ENCODE assay signal across 29 mouse cellular contexts in the genomic region with DNA sequence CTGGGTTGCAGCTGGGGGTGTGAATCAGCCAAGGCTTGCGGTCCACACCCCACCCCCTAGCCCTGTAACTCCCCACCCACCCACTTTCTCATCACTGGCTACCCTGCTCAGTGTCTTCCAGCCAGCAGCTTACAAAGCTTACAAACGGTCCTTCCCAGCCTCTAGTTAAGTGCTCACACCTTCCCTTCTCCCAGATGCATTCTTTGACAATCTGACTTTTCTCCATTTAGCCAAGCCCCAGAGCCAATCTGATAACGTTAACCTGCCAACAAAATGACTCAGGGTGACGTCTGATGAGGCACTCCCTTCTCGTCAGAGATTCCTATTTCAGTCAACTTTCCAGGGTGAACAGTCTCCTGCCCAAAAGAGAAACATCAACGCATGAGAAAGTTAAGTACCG.
DNase-seq lines count a peak whose midpoint lies in the region; TF ChIP-seq lines count a peak whose summit lies in the region.
"Had no signal": no experiment of that assay in that cellular context is flagged by ENCODE, and none has a peak within 500 bp of the region (broad histone marks: within the 10 kb centered on the region; RNA-seq: fewer than 3 reads in every experiment).

No protein-coding gene starts in this region.

- DNase-seq in heart, adult 11 months, result peak; percentile 89
- no peak for DNase-seq in heart, adult 2 months
- peak; percentile 33 to 40 for DNase-seq in urinary bladder, postnatal 36 days (ENCODE audit: low spot score in 2 of 2)
- DNase-seq in urinary bladder, postnatal 10 days (ENCODE audit: low spot score), result no peak
- peak; percentile 75 for DNase-seq in fibroblast of lung, adult 2 months (ENCODE audit: low read depth)
- DNase-seq in cerebellum, adult 11 months, result no peak
- DNase-seq in heart, embryonic 10.5 days (ENCODE audit: low spot score), result no peak
- DNase-seq: adrenal gland, adult 2 months; B cell, adult 2 months; cerebellum, adult 18-20 months; cerebellum, postnatal 10 days; gastrocnemius, postnatal 25 days; kidney, adult 2 months; kidney, postnatal 36 days; layer of hippocampus, postnatal 36 days; left cerebral cortex, postnatal 4 days; liver, postnatal 0 days; midbrain, embryonic 14.5 days; thymus, adult 18-20 months; thymus, postnatal 25 days had no signal

- no peak overlapping the region for H3K9ac ChIP-seq in heart, adult 2 months (ENCODE audit: low read depth, low read length)
- H3K9ac ChIP-seq: embryonic facial prominence, embryonic 13.5 days; forebrain, embryonic 13.5 days; hindbrain, embryonic 12.5 days; intestine, embryonic 15.5 days; liver, embryonic 12.5 days; liver, postnatal 0 days had no signal

- H3K4me1 ChIP-seq in heart, adult 2 months (ENCODE audit: control insufficient read depth, insufficient read depth, low read length), result no peaks in the 10 kb centered on the region; the same call in 1 of the 2 replicates
- H3K4me1 ChIP-seq in heart, embryonic 10.5 days, result 0 out of 2 replicates have a peak, but pooled peaks cover 19% of the 10 kb centered on the region
- H3K4me1 ChIP-seq: forebrain, embryonic 13.5 days; intestine, embryonic 15.5 days; liver, embryonic 12.5 days had no signal

- H3K27ac ChIP-seq in heart, adult 2 months, result no peak overlapping the region
- no peak overlapping the region for H3K27ac ChIP-seq in heart, embryonic 10.5 days
- H3K27ac ChIP-seq: embryonic facial prominence, embryonic 13.5 days; forebrain, embryonic 13.5 days; hindbrain, embryonic 12.5 days; hindbrain, postnatal 0 days; intestine, embryonic 15.5 days; liver, embryonic 12.5 days; macrophage; stomach, postnatal 0 days had no signal

- H3K27me3 ChIP-seq in heart, adult 2 months (ENCODE audit: control insufficient read depth, insufficient read depth, low read length), result no peaks in the 10 kb centered on the region
- peaks cover 5% of the 10 kb centered on the region; the same call in 1 of the 2 replicates for H3K27me3 ChIP-seq in heart, embryonic 10.5 days (ENCODE audit: insufficient read depth, poor library complexity, severe bottlenecking)
- H3K27me3 ChIP-seq: embryonic facial prominence, embryonic 13.5 days; forebrain, embryonic 13.5 days; hindbrain, embryonic 12.5 days; intestine, embryonic 15.5 days; liver, embryonic 12.5 days had no signal

- H3K36me3 ChIP-seq in heart, adult 2 months (ENCODE audit: control insufficient read depth, insufficient read depth, low read length), result no peaks in the 10 kb centered on the region
- H3K36me3 ChIP-seq in heart, embryonic 10.5 days, result no peaks in the 10 kb centered on the region
- H3K36me3 ChIP-seq: embryonic facial prominence, embryonic 13.5 days; hindbrain, embryonic 12.5 days; intestine, embryonic 15.5 days; liver, embryonic 12.5 days had no signal

- TF ChIP-seq CTCF in heart, adult 2 months (IDR thresholded peaks at IDR 0.05), result no peak

- WGBS in heart, adult 2 months, result 57% methylated on average over 7 of the region's 7 CpGs
- 45% methylated on average over 7 of the region's 7 CpGs for WGBS in heart, embryonic 10.5 days

- TF ChIP-seq POLR2A in heart, adult 2 months (IDR thresholded peaks at IDR 0.05; ENCODE audit: insufficient read depth, low read depth, low read length), result no peak

- H3K9me3 ChIP-seq in heart, embryonic 10.5 days, result no peaks in the 10 kb centered on the region
- H3K9me3 ChIP-seq: embryonic facial prominence, embryonic 13.5 days; forebrain, embryonic 13.5 days; hindbrain, embryonic 12.5 days; intestine, embryonic 15.5 days; liver, embryonic 12.5 days had no signal

- intact Hi-C loops in heart, adult 2 months (cut with DNase I), result no loop called here

- H3K79me2 ChIP-seq in heart, adult 2 months (replicated peaks; ENCODE audit: control insufficient read depth, insufficient read depth, low read length), result no peaks in the 10 kb centered on the region

- TF ChIP-seq EP300 in heart, adult 2 months (IDR thresholded peaks at IDR 0.05; ENCODE audit: insufficient read depth, low read depth, low read length), result no peak

- H3K4me3 ChIP-seq in heart, adult 2 months, result no peak overlapping the region
- no peak overlapping the region for H3K4me3 ChIP-seq in heart, embryonic 10.5 days
- H3K4me3 ChIP-seq: embryonic facial prominence, embryonic 13.5 days; erythroblast, embryonic 14.5 days; forebrain, embryonic 13.5 days; hindbrain, embryonic 12.5 days; intestine, embryonic 15.5 days; liver, embryonic 12.5 days had no signal

Comparison
In these comparisons a context has a peak if more than half of its experiments do, and no peak if none do; other contexts are left out.
1. DNase-seq: peak in heart, adult 11 months (single experiment), urinary bladder, postnatal 36 days (2 of 2) and fibroblast of lung, adult 2 months (single experiment); none in heart, adult 2 months (0 of 2), urinary bladder, postnatal 10 days (single experiment), cerebellum, adult 11 months (single experiment) and heart, embryonic 10.5 days (single experiment).